In the genomic region with DNA sequence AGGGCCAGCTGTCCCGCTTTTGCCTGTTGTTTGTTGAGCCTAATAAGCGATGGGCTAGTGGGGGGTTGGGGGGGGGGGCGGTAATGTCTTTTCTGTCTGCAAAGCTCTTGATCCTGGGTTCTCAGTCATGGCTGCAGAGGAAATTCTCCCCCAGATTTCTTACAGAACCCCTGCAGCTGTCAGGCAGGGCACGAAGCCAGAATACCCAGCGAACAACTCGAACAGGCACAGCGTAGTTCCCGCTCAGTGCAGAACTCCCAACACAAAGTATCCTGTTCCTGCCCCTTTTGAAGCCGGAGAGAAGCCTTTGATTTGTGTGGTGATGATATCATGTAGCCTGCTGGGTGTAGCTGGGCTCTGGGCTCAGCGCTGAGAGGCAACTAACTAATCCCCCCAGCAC, we compare ENCODE assay signal across 8 mouse cellular contexts. TPM values are rescaled to one million over a fixed set of nuclear protein-coding genes. Genes with fewer than 3 reads are reported as not detected.
DNase-seq lines count a peak whose midpoint lies in the region; ATAC-seq and TF ChIP-seq lines count a peak whose summit lies in the region.

No protein-coding gene starts in this region.

- TF ChIP-seq CTCF in liver, postnatal 0 days (IDR thresholded peaks at IDR 0.05; ENCODE audit: low read depth), result no peak

- H3K4me1 ChIP-seq in forebrain, embryonic 10.5 days, result peaks cover 31% of the 10 kb centered on the region
- peaks cover 23% of the 10 kb centered on the region for H3K4me1 ChIP-seq in heart, embryonic 10.5 days
- H3K4me1 ChIP-seq in kidney, embryonic 16.5 days (ENCODE audit: insufficient read depth, low read length), result peaks cover 10% of the 10 kb centered on the region; the same call in 1 of the 2 replicates
- no peaks in the 10 kb centered on the region for H3K4me1 ChIP-seq in liver, postnatal 0 days (ENCODE audit: insufficient read depth)

- no peak for TF ChIP-seq EP300 in liver, postnatal 0 days (IDR thresholded peaks at IDR 0.05; ENCODE audit: low read depth)

- 1% methylated on average over 10 of the region's 10 CpGs for WGBS in forebrain, embryonic 10.5 days
- WGBS in heart, embryonic 10.5 days, result 5% methylated on average over 10 of the region's 10 CpGs
- WGBS in kidney, embryonic 16.5 days, result 3% methylated on average over 10 of the region's 10 CpGs
- 43% methylated on average over 10 of the region's 10 CpGs for WGBS in liver, postnatal 0 days (ENCODE audit: insufficient replicate concordance)

- H3K27me3 ChIP-seq in forebrain, embryonic 10.5 days (ENCODE audit: poor library complexity, severe bottlenecking), result peaks cover 17% of the 10 kb centered on the region
- no peaks in the 10 kb centered on the region for H3K27me3 ChIP-seq in heart, embryonic 10.5 days (ENCODE audit: insufficient read depth, poor library complexity, severe bottlenecking)
- no peaks in the 10 kb centered on the region for H3K27me3 ChIP-seq in kidney, embryonic 16.5 days (ENCODE audit: insufficient read depth, low read length)
- H3K27me3 ChIP-seq in liver, postnatal 0 days (ENCODE audit: insufficient read depth, low read length), result no peaks in the 10 kb centered on the region

- H3K4me3 ChIP-seq in forebrain, embryonic 10.5 days, result peak overlapping the region; percentile 31
- peak overlapping the region; percentile 41 for H3K4me3 ChIP-seq in heart, embryonic 10.5 days
- H3K4me3 ChIP-seq in kidney, embryonic 16.5 days (ENCODE audit: low read length), result 0 out of 2 replicates have a peak overlapping the region, but pooled peaks have one; percentile 2
- H3K4me3 ChIP-seq in liver, postnatal 0 days (ENCODE audit: low read depth, low read length), result no peak overlapping the region

- no peaks in the 10 kb centered on the region for H3K36me3 ChIP-seq in forebrain, embryonic 10.5 days (replicated peaks)
- no peaks in the 10 kb centered on the region for H3K36me3 ChIP-seq in heart, embryonic 10.5 days
- H3K36me3 ChIP-seq in kidney, embryonic 16.5 days (ENCODE audit: insufficient read depth, low read length), result no peaks in the 10 kb centered on the region
- no peaks in the 10 kb centered on the region for H3K36me3 ChIP-seq in liver, postnatal 0 days (replicated peaks; ENCODE audit: insufficient read depth, low read length)

- no peaks in the 10 kb centered on the region for H3K9me3 ChIP-seq in forebrain, embryonic 10.5 days
- H3K9me3 ChIP-seq in heart, embryonic 10.5 days, result no peaks in the 10 kb centered on the region
- no peaks in the 10 kb centered on the region for H3K9me3 ChIP-seq in kidney, embryonic 16.5 days (ENCODE audit: low read length)
- H3K9me3 ChIP-seq in liver, postnatal 0 days (ENCODE audit: low read length), result no peaks in the 10 kb centered on the region

- peak; percentile 85 for ATAC-seq in kidney, embryonic 16.5 days (ENCODE audit: low FRiP score, low TSS enrichment)
- ATAC-seq in liver, postnatal 0 days, result no peak
- no peak for ATAC-seq in monocyte, adult 5-6 weeks (replicated peaks; ENCODE audit: insufficient number of reproducible peaks, low FRiP score, low TSS enrichment, poor library complexity, severe bottlenecking)

- H3K4me2 ChIP-seq in kidney, embryonic 16.5 days (replicated peaks; ENCODE audit: low read depth, low read length), result peak overlapping the region; percentile 44
- peak overlapping the region; percentile 32 for H3K4me2 ChIP-seq in liver, postnatal 0 days (ENCODE audit: low read depth, low read length)

- peak; percentile 11 for DNase-seq in kidney, adult 18-20 months
- no peak for DNase-seq in kidney, adult 11 months
- DNase-seq in forebrain, embryonic 10.5 days (ENCODE audit: extremely low spot score, low spot score), result peak; percentile 56
- DNase-seq in heart, embryonic 10.5 days (ENCODE audit: low spot score), result no peak
- no peak for DNase-seq in liver, postnatal 0 days
- peak; percentile 68 for DNase-seq in right cerebral cortex, adult 18-20 months

- peak overlapping the region; percentile 84 for H3K27ac ChIP-seq in forebrain, embryonic 10.5 days
- peak overlapping the region; percentile 59 for H3K27ac ChIP-seq in heart, embryonic 10.5 days
- peak overlapping the region; percentile 69; the same call in 1 of the 2 replicates for H3K27ac ChIP-seq in kidney, embryonic 16.5 days (ENCODE audit: low read length)
- no peak overlapping the region for H3K27ac ChIP-seq in liver, postnatal 0 days (ENCODE audit: low read depth)

- H3K9ac ChIP-seq in kidney, embryonic 16.5 days (replicated peaks; ENCODE audit: low read length), result peak overlapping the region; percentile 46
- H3K9ac ChIP-seq in liver, postnatal 0 days (replicated peaks), result no peak overlapping the region

RNA-seq across cellular contexts. Expression of gene Ncoa1, which starts 46.2 kb away (rescaled TPM):
- 2.8 and 3.0 TPM in 2 replicates for polyA plus RNA-seq in forebrain, embryonic 10.5 days (2016; fragmentation: Nextera tagmentation; extraction: Ambion mirVana)
- 4.1 TPM in 2 replicates for polyA plus RNA-seq in heart, embryonic 10.5 days (2016; fragmentation: Nextera tagmentation; extraction: Ambion mirVana)
- polyA plus RNA-seq in kidney, embryonic 16.5 days (2015; fragmentation: Nextera tagmentation; extraction: Ambion mirVana), result 5.6 and 6.6 TPM in 2 replicates
- 2.2 and 2.5 TPM in 2 replicates for polyA plus RNA-seq in liver, postnatal 0 days (2015; fragmentation: Nextera tagmentation; extraction: Ambion mirVana)
- 36.9 to 81.2 TPM (median 70.4 TPM) in 3 replicates for total RNA-seq in monocyte, adult 5-6 weeks (2017)

Comparison
In these comparisons a context has a peak if more than half of its experiments do, and no peak if none do; other contexts are left out.
1. DNase-seq: peak in kidney, adult 18-20 months (single experiment), forebrain, embryonic 10.5 days (single experiment) and right cerebral cortex, adult 18-20 months (single experiment); none in kidney, adult 11 months (single experiment), heart, embryonic 10.5 days (single experiment) and liver, postnatal 0 days (single experiment).